Mouse (Mus musculus) gastrocnemius, postnatal 10 days (tissue): ENCODE measurements around the gene Tspoap1. TPM values are rescaled to one million over a fixed set of nuclear protein-coding genes. Genes with fewer than 3 reads are reported as not detected.
A peak's percentile ranks its signal among the peaks of the same experiment; 100 is the strongest.

Experiments
- DNase-seq: peaks from one replicate; pipeline ENCODE4 v3.0.0; 2021; ENCODE audit warnings: mixed read lengths
- long read RNA-seq, 2 experiments: library from polyadenylated mRNA; stranded (forward); transcript quantifications; one replicate each; pipeline ENCODE4 v2.0.0; 2021
- total RNA-seq, 2 experiments: library from RNA; stranded (reverse); gene quantifications; 2 replicates each; pipeline ENCODE4 v1.2.3; 2021

The Tspoap1 gene
- total RNA-seq: under 1 TPM; 0.27 to 0.38 TPM
- long read RNA-seq, experiment 1: 0 reads
- long read RNA-seq, experiment 2: 0 reads

- no peak for DNase-seq
These were observed at the start of gene Tspoap1 for GRCm38 (mm10) chr11:87760301-87761081. Tspoap1 (plus strand) TSS chr11:87760541.

GRCm38 (mm10) chr11:87712188-87712587 lies 48.2 kb upstream of the Tspoap1 start:
- no peak for DNase-seq

- no peak for DNase-seq
These were observed 44.3 kb upstream of the Tspoap1 start for GRCm38 (mm10) chr11:87715999-87716398.

- no peak for DNase-seq
These were observed 40.8 kb upstream of the Tspoap1 start for GRCm38 (mm10) chr11:87719526-87719925.

- no peak for DNase-seq
These were observed 40.0 kb upstream of the Tspoap1 start for GRCm38 (mm10) chr11:87720324-87720723.

- no peak for DNase-seq
These were observed 39.5 kb upstream of the Tspoap1 start for GRCm38 (mm10) chr11:87720839-87721238.

- DNase-seq: no peak
These were observed 38.2 kb upstream of the Tspoap1 start for GRCm38 (mm10) chr11:87722168-87722567.

- DNase-seq: no peak
These were observed 37.5 kb upstream of the Tspoap1 start for GRCm38 (mm10) chr11:87722891-87723290.

GRCm38 (mm10) chr11:87725515-87725914 lies 34.8 kb upstream of the Tspoap1 start:
- DNase-seq: no peak

GRCm38 (mm10) chr11:87725964-87726562 lies 34.3 kb upstream of the Tspoap1 start:
- no peak for DNase-seq

GRCm38 (mm10) chr11:87727021-87727420 lies 33.3 kb upstream of the Tspoap1 start:
- DNase-seq: no peak

- no peak for DNase-seq
These were observed 32.9 kb upstream of the Tspoap1 start for GRCm38 (mm10) chr11:87727471-87727870.

- DNase-seq: no peak
These were observed 31.3 kb upstream of the Tspoap1 start for GRCm38 (mm10) chr11:87728850-87729592.

GRCm38 (mm10) chr11:87729593-87730185 lies 30.7 kb upstream of the Tspoap1 start:
- no peak for DNase-seq

- no peak for DNase-seq
These were observed 29.6 kb upstream of the Tspoap1 start for GRCm38 (mm10) chr11:87730652-87731310.

- no peak for DNase-seq
These were observed 26.0 kb upstream of the Tspoap1 start for GRCm38 (mm10) chr11:87734346-87734745.

GRCm38 (mm10) chr11:87735691-87736090 lies 24.6 kb upstream of the Tspoap1 start:
- DNase-seq: no peak

- peak; percentile 47 for DNase-seq
These were observed 23.6 kb upstream of the Tspoap1 start for GRCm38 (mm10) chr11:87736647-87737134.

GRCm38 (mm10) chr11:87737175-87737740 lies 23.1 kb upstream of the Tspoap1 start, which contains the start of gene Supt4a:
Supt4a (plus strand) TSS chr11:87737552.
- DNase-seq: peak; percentile 98

- no peak for DNase-seq
These were observed 16.6 kb upstream of the Tspoap1 start for GRCm38 (mm10) chr11:87743691-87744090.

- no peak for DNase-seq
These were observed 15.4 kb upstream of the Tspoap1 start for GRCm38 (mm10) chr11:87744964-87745363.
